Mouse (Mus musculus) intestine, embryonic 16.5 days (tissue): ENCODE measurements around the gene 2310033P09Rik. TPM values are rescaled to one million over a fixed set of nuclear protein-coding genes. Genes with fewer than 3 reads are reported as not detected.

Experiments
- ATAC-seq: fragments of 200-750 bp; cut with Nextera tagmentation; 2 replicates; pipeline ENCODE4 v1.8.0; 2017; ENCODE audit warnings: moderate TSS enrichment, moderate library complexity
- H3K27ac ChIP-seq: fragments of 300-500 bp; sonication (generic); 2 replicates; pipeline ENCODE4 v1.5.1; 2014; ENCODE audit warnings: mild to moderate bottlenecking, low read length
- H3K27me3 ChIP-seq: fragments of 300-500 bp; sonication (generic); replicated peaks from 2 replicates; pipeline ENCODE4 v1.6.1; 2014; ENCODE audit warnings: low read length, control low read depth, mixed read lengths; ENCODE audit not compliant: control insufficient read depth, insufficient read depth
- H3K36me3 ChIP-seq: fragments of 300-500 bp; sonication (generic); 2 replicates; pipeline ENCODE4 v1.6.1; 2014; ENCODE audit warnings: low read length, control low read depth; ENCODE audit not compliant: control insufficient read depth, insufficient read depth
- H3K4me1 ChIP-seq: fragments of 300-500 bp; sonication (generic); 2 replicates; pipeline ENCODE4 v1.6.1; 2014; ENCODE audit warnings: low read length, control low read depth, mixed read lengths; ENCODE audit not compliant: control insufficient read depth, insufficient read depth
- H3K4me2 ChIP-seq: fragments of 300-500 bp; sonication (generic); 2 replicates; pipeline ENCODE4 v1.6.1; 2014; ENCODE audit warnings: low read depth, low read length, control low read depth
- H3K4me3 ChIP-seq: fragments of 300-500 bp; sonication (generic); 2 replicates; pipeline ENCODE4 v1.5.1; 2014; ENCODE audit warnings: mild to moderate bottlenecking, low read length
- H3K9ac ChIP-seq: fragments of 300-500 bp; sonication (generic); 2 replicates; pipeline ENCODE4 v1.6.1; 2014; ENCODE audit warnings: low read depth, low read length
- H3K9me3 ChIP-seq: fragments of 300-500 bp; sonication (generic); 2 replicates; pipeline ENCODE4 v1.6.1; 2016; ENCODE audit warnings: low read length, control low read depth; ENCODE audit not compliant: control insufficient read depth
- WGBS: fragments of 180-500 bp; shearing (Covaris S2); extraction: QIAGEN DNeasy Blood & Tissue Kit; methylation state at CpG from one replicate; pipeline ENCODE4 v1.1.7; 2014; 5-methylcytosine and 5-hydroxymethylcytosine counted together
- polyA plus RNA-seq: library from polyadenylated mRNA; unstranded; fragments of >200 nt; fragmentation: Nextera tagmentation; extraction: Ambion mirVana; gene quantifications from 2 replicates; pipeline ENCODE4 v1.2.1, GENCODE M21; 2015

2310033P09Rik gene
- polyA plus RNA-seq, 1 experiment from 2014 or later, result 33.1 TPM

DNA sequence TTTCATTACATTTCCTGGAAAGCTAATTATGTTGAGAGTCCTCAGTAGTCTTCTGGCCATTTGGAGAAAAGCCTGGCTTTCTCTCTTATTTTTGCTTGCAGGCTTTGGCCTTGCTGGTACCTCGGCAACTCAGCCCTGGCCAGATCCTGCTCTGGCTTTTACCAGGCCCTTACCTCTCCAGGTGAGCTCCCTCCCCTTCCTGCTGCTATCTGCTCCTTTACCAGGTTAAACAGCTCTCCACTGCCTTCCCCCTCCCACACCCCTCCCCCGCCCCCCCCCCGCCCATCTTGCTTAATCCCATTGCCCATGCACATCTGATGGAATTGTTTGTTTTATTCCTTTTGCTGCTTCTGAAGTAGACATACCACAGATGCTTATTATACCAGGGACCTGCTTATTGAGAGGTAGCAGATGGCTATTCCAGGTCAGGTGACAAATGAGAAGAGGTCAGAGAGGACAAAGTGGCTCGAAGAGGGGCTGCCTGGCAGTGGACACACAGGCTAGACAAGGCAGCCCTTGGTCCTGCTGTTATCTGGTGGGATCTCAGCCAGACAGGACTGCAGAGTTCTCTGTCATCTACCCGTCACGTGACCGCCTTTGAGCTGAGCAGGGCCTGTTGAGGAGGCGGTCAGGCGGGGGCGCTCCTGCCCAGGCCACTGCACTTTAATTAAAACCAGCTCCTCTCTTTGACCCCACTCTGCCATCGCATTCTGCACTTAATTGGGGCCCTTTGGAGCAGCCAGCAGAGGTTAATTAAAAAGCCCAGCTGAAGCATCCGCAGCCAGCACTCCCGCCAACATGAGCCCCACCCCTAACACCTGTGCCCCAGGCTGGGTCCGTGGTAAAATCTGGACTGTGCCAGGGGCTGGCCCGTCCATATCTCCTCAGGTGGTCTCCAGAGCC, 30.7 kb downstream of the 2310033P09Rik start:
- Histone ChIP-seq H3K27me3 (peaks cover 3% of the 10 kb centered on the region; the same call in 1 of the 2 replicates), H3K27ac (no peak overlapping the region), H3K4me1 (no peaks in the 10 kb centered on the region; the same call in 1 of the 2 replicates), H3K36me3 (no peaks in the 10 kb centered on the region), H3K9ac (no peak overlapping the region), H3K9me3 (no peaks in the 10 kb centered on the region), H3K4me3 (no peak overlapping the region), H3K4me2 (no peak overlapping the region)
- WGBS, result 4% methylated on average over 14 of the region's 15 CpGs
- ATAC-seq, result peak; percentile 75

- no peak overlapping the region for H3K27ac ChIP-seq
- no peaks in the 10 kb centered on the region for H3K36me3 ChIP-seq
- H3K9ac ChIP-seq, result no peak overlapping the region
- ATAC-seq, result no peak
- no peak overlapping the region for H3K4me3 ChIP-seq
- no peaks in the 10 kb centered on the region for H3K9me3 ChIP-seq
- H3K4me2 ChIP-seq, result no peak overlapping the region
- H3K4me1 ChIP-seq, result no peaks in the 10 kb centered on the region; the same call in 1 of the 2 replicates
- H3K27me3 ChIP-seq, result peaks cover 3% of the 10 kb centered on the region; the same call in 1 of the 2 replicates
- WGBS, result 61% methylated on average over 4 of the region's 4 CpGs
These were observed 31.3 kb downstream of the 2310033P09Rik start for GRCm38 (mm10) chr11:59239428-59239785.

DNA sequence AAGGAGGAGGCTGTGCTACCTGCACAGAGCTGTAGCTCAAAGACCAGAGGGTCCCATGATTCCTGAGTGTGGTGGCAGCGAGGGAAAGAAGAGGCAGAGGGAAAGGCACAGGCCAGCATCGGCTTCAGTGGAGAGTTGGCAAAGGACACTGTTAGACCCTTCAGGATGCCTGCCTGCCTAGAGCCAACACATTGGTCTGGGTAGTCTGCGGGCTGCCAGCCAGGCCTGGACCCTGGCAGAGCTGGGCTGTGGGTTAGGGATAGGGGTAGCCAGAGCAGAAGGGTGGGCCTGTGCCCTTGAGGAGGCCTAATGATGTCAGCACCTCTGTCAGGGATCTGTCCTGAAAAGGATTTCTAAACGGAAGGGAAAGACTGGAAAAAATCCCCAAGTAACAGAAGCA, 31.7 kb downstream of the 2310033P09Rik start:
- Histone ChIP-seq H3K4me2 (no peak overlapping the region), H3K9me3 (no peaks in the 10 kb centered on the region), H3K4me3 (no peak overlapping the region), H3K9ac (no peak overlapping the region), H3K27me3 (peaks cover 3% of the 10 kb centered on the region; the same call in 1 of the 2 replicates), H3K4me1 (no peaks in the 10 kb centered on the region; the same call in 1 of the 2 replicates), H3K27ac (no peak overlapping the region), H3K36me3 (no peaks in the 10 kb centered on the region)
- WGBS, result 79% methylated on average over 4 of the region's 4 CpGs
- no peak for ATAC-seq

GRCm38 (mm10) chr11:59241841-59242240, 33.7 kb downstream of the 2310033P09Rik start:
- 18% methylated on average over 3 of the region's 3 CpGs for WGBS

GRCm38 (mm10) chr11:59243856-59244255, 35.7 kb downstream of the 2310033P09Rik start:
- WGBS, result 16% methylated on average over 6 of the region's 6 CpGs
- Histone ChIP-seq H3K4me2 (no peak overlapping the region), H3K27ac (no peak overlapping the region), H3K9me3 (no peaks in the 10 kb centered on the region), H3K4me3 (no peak overlapping the region), H3K9ac (no peak overlapping the region), H3K4me1 (no peaks in the 10 kb centered on the region; the same call in 1 of the 2 replicates), H3K27me3 (peaks cover 3% of the 10 kb centered on the region; the same call in 1 of the 2 replicates), H3K36me3 (no peaks in the 10 kb centered on the region)
- no peak for ATAC-seq

More at GRCm38 (mm10) chr11:59241841-59242240, 33.7 kb downstream of the 2310033P09Rik start:
- Histone ChIP-seq H3K9ac (no peak overlapping the region), H3K9me3 (no peaks in the 10 kb centered on the region), H3K4me3 (no peak overlapping the region), H3K4me1 (no peaks in the 10 kb centered on the region; the same call in 1 of the 2 replicates), H3K27ac (no peak overlapping the region), H3K4me2 (no peak overlapping the region), H3K36me3 (no peaks in the 10 kb centered on the region), H3K27me3 (peaks cover 3% of the 10 kb centered on the region; the same call in 1 of the 2 replicates)
- no peak for ATAC-seq

DNA sequence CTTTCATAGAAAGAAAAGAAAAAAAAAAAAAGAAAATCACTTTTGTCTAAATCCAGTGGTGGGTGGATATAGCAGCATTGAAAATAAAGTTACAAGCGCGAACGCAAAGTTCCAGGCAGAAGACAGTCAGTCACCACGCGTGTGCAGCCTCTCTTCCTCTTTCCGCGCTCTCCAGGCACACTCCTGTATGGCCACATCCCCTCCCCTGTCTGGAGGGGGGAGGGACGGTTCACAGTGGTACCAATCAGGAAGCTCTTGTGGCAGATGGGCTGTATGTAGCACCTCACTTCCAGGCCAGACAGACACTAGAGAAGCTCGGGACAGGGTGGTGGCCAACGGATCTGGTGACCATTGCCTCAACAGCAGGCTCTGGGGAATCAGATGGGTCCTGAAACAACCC, 40.0 kb downstream of the 2310033P09Rik start:
- H3K9ac ChIP-seq, result no peak overlapping the region
- no peak for ATAC-seq
- no peak overlapping the region for H3K4me3 ChIP-seq
- H3K4me2 ChIP-seq, result no peak overlapping the region
- no peaks in the 10 kb centered on the region for H3K9me3 ChIP-seq
- 52% methylated on average over 10 of the region's 10 CpGs for WGBS
- no peaks in the 10 kb centered on the region; the same call in 1 of the 2 replicates for H3K27me3 ChIP-seq
- H3K27ac ChIP-seq, result no peak overlapping the region
- H3K36me3 ChIP-seq, result no peaks in the 10 kb centered on the region
- H3K4me1 ChIP-seq, result no peaks in the 10 kb centered on the region

DNA sequence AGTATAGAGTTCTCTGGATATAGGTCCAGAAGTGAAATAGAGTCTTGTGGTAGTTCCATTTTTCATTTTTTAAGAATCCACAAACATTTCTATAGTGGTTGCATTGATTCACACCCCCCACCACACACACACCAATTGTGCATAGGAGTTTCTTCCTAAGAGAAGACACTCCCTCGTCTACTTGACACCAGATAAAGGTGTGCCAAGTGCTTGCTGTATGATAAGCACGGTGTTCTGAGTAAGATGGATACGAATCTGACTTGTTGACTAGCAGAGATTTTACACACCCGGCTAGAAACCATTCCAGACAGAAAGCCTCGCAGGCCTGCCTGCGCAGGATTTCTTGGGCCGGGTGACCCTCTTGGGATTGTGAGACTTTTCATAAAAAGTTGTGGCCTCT, 51.5 kb downstream of the 2310033P09Rik start:
- peaks cover 14% of the 10 kb centered on the region; the same call in 1 of the 2 replicates for H3K4me1 ChIP-seq
- H3K4me3 ChIP-seq, result no peak overlapping the region
- H3K27me3 ChIP-seq, result peaks cover 8% of the 10 kb centered on the region
- no peak overlapping the region for H3K4me2 ChIP-seq
- no peak overlapping the region for H3K9ac ChIP-seq
- no peaks in the 10 kb centered on the region for H3K9me3 ChIP-seq
- H3K27ac ChIP-seq, result no peak overlapping the region
- no peak for ATAC-seq
- no peaks in the 10 kb centered on the region for H3K36me3 ChIP-seq
- 75% methylated on average over 7 of the region's 7 CpGs for WGBS

Other genes with a start within 250 kb of the 2310033P09Rik start
- 17.0 and 17.5 TPM in 2 replicates for gene Trim11, start 230.2 kb upstream of the 2310033P09Rik start, polyA plus RNA-seq
- gene Obscn, start 71.9 kb upstream of the 2310033P09Rik start, polyA plus RNA-seq, result 0.89 and 1.0 TPM in 2 replicates
- gene Iba57, start 44.6 kb upstream of the 2310033P09Rik start, polyA plus RNA-seq, result 7.4 and 7.7 TPM in 2 replicates
- 0.81 and 1.4 TPM in 2 replicates for gene Gjc2, start 25.1 kb upstream of the 2310033P09Rik start, polyA plus RNA-seq
- gene Guk1, start 16.1 kb upstream of the 2310033P09Rik start, polyA plus RNA-seq, result 114 and 115 TPM in 2 replicates
- 101 and 104 TPM in 2 replicates for gene Mrpl55, start 5.8 kb upstream of the 2310033P09Rik start, polyA plus RNA-seq
- 733 and 751 TPM in 2 replicates for gene Arf1, start 19.9 kb downstream of the 2310033P09Rik start, polyA plus RNA-seq
- gene Wnt3a, start 82.4 kb downstream of the 2310033P09Rik start, polyA plus RNA-seq, result not detected in 2 replicates
- gene Wnt9a, start 98.6 kb downstream of the 2310033P09Rik start, polyA plus RNA-seq, result 4.2 and 4.4 TPM in 2 replicates
- gene Prss38, start 167.3 kb downstream of the 2310033P09Rik start, polyA plus RNA-seq, result not detected in 2 replicates
- gene Jmjd4, start 241.7 kb downstream of the 2310033P09Rik start, polyA plus RNA-seq, result 7.4 and 8.1 TPM in 2 replicates
- 74.4 and 76.8 TPM in 2 replicates for gene Snap47, start 242.9 kb downstream of the 2310033P09Rik start, polyA plus RNA-seq